Mouse (Mus musculus) ES-Bruce4 (cell line): Measurements from ENCODE around the gene Siae. TPM values are rescaled to one million over a fixed set of nuclear protein-coding genes. Genes with fewer than 3 reads are reported as not detected.
A peak's percentile ranks its signal among the peaks of the same experiment; 100 is the strongest.

ENCODE experiments used
- H3K27ac ChIP-seq: 2 replicates; pipeline ENCODE4 v1.5.1; 2012; ENCODE audit warnings: low read length, inconsistent platforms; ENCODE audit not compliant: insufficient read depth
- H3K27me3 ChIP-seq: 2 replicates; pipeline ENCODE4 v1.6.1; 2012; ENCODE audit warnings: mild to moderate bottlenecking, low read length, inconsistent platforms; ENCODE audit not compliant: control insufficient read depth, poor library complexity, insufficient read depth, severe bottlenecking
- H3K36me3 ChIP-seq: 2 replicates; pipeline ENCODE4 v1.6.1; 2012; ENCODE audit warnings: inconsistent platforms, mild to moderate bottlenecking, low read length, moderate library complexity; ENCODE audit not compliant: control insufficient read depth, poor library complexity, insufficient read depth, severe bottlenecking
- H3K4me1 ChIP-seq: one replicate; pipeline ENCODE4 v1.8.1; 2011; ENCODE audit warnings: low read length; ENCODE audit not compliant: control insufficient read depth, insufficient read depth
- H3K4me3 ChIP-seq: 2 replicates; pipeline ENCODE4 v1.5.1; 2011; ENCODE audit warnings: low read depth, mild to moderate bottlenecking, low read length
- H3K9ac ChIP-seq: 2 replicates; pipeline ENCODE4 v1.6.1; 2012; ENCODE audit warnings: low read depth, mild to moderate bottlenecking, inconsistent platforms; ENCODE audit not compliant: poor library complexity, severe bottlenecking
- H3K9me3 ChIP-seq: replicated peaks from 2 replicates; pipeline ENCODE4 v1.6.1; 2012; ENCODE audit warnings: mild to moderate bottlenecking, low read length, inconsistent platforms; ENCODE audit not compliant: control insufficient read depth, poor library complexity, insufficient read depth, severe bottlenecking
- CTCF ChIP-seq: IDR thresholded peaks from one replicate; pipeline ENCODE4 v1.8.1; 2011; ENCODE audit warnings: low read depth, low read length
- EP300 ChIP-seq: IDR thresholded peaks from 2 replicates; pipeline ENCODE4 v1.6.1; 2011; ENCODE audit warnings: low read depth, low read length; ENCODE audit not compliant: insufficient read depth
- POLR2A ChIP-seq: IDR thresholded peaks from one replicate; pipeline ENCODE4 v1.8.1; 2011; ENCODE audit warnings: low read length; ENCODE audit not compliant: insufficient read depth
- polyA plus RNA-seq: library from polyadenylated mRNA; stranded (reverse); fragments of >200 nt; gene quantifications from 2 replicates; pipeline ENCODE4 v1.2.4, GENCODE M21; 2011; ENCODE audit warnings: low read depth; ENCODE audit not compliant: missing spikeins, insufficient read depth, insufficient read length

Gene Siae
- polyA plus RNA-seq, 1 experiment, result 10.0 TPM

DNA sequence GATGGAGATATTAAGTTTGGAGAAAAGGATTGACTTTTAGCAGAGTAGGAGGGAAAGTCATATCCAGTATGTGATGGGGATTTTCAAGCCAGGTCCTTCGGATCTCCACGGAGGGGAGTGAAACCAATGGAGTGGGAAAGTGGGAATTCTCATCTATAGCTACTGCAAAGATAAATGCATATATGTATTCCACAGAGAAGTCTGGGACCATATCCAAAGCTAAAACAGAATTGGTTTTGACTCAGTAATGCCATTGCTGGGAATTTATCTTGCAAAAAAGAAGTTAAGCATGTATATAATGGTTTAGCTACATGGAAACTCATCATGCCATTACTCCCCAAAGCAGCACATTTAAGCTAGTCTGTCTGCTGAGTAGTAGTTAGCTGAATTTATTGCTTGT is 76.8 kb downstream of the Siae start:
- Histone ChIP-seq H3K36me3 (no peaks in the 10 kb centered on the region), H3K27ac (no peak overlapping the region), H3K27me3 (no peaks in the 10 kb centered on the region), H3K4me1 (no peaks in the 10 kb centered on the region), H3K4me3 (no peak overlapping the region), H3K9ac (no peak overlapping the region), H3K9me3 (no peaks in the 10 kb centered on the region)
- TF ChIP-seq EP300 (no peak), CTCF (no peak), POLR2A (no peak)

DNA sequence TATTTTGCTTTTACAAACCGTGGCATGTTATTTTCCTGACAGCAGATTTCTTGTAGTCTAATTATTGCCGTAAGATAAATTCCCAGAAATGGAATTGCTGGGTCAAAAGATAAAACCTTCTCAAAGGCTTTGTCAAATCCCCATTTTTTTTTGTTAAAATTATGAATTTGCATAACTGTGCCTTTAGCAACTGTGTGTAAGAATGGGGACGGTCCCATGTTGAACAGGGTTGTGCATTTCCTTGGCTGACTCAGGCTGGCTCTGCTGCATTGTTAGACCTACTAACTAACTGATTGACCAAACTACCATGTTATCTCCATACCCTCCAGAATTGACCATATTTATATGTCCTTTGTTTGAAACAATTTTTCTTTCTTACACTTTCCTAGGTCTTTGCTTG is 78.8 kb downstream of the Siae start:
- Histone ChIP-seq H3K9me3 (no peaks in the 10 kb centered on the region), H3K9ac (no peak overlapping the region), H3K36me3 (no peaks in the 10 kb centered on the region), H3K27me3 (no peaks in the 10 kb centered on the region), H3K4me1 (no peaks in the 10 kb centered on the region), H3K4me3 (no peak overlapping the region), H3K27ac (no peak overlapping the region)
- no peak for TF ChIP-seq EP300
- TF ChIP-seq CTCF, result no peak
- TF ChIP-seq POLR2A, result no peak

DNA sequence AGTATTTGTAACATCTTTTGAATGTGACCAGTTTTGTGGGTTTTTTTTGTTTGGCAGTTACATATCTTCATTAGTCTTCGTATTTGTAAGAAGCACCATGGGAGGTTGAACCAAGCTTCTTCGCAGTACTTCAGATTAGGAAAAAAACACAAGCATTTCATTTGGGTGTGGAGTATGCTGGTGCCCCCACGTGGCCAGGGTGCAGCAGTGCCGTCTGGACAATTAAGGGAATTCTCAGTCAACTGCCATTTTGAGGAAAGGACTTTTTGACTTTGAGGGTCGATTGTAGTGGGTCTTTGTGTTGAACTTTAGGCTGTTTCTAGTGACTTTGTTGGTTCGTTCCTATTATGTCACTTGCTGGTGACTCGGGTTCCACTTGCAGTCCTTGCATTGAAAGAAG is 80.8 kb downstream of the Siae start:
- H3K9me3 ChIP-seq, result no peaks in the 10 kb centered on the region
- TF ChIP-seq POLR2A (no peak), CTCF (peak; percentile 85)
- H3K27ac ChIP-seq, result no peak overlapping the region
- no peaks in the 10 kb centered on the region for H3K27me3 ChIP-seq
- no peak overlapping the region for H3K4me3 ChIP-seq
- H3K36me3 ChIP-seq, result no peaks in the 10 kb centered on the region
- no peak overlapping the region for H3K9ac ChIP-seq
- H3K4me1 ChIP-seq, result no peaks in the 10 kb centered on the region

DNA sequence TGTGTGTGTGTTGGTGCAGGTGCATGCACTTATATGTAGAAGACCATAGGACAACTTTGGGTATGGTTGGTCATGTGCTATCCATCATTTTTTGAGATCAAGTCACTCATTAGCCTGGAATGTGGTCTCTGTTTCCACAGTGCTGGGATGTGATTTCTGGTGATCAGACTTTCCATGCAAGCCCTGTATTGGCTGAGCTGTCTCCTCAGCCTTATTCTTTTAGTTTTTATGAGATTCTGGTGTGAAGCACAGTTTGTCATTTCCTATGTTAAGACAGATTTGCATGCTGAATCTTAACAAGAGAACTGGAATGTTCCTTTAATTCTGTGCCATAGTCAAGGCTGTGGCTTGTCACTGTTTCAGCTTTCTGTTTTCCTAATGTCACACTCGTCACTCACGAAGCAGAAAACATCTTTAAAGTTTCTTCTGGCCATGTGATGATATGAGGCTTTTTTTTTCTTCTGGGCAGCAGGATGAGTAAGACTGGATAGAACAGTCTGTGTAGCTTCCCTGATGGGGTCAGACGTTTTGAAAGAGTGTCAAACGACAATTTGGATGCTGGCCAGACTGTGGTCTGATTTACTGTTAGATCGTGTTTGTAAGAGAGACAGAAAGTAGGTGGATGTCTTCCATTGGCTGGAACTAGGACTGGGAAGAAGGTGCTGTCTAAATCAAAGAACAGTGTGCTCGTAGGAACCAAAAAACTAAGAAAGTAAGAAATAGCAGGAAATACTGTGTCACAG is 81.5 kb downstream of the Siae start:
- no peak overlapping the region for H3K9ac ChIP-seq
- no peaks in the 10 kb centered on the region for H3K27me3 ChIP-seq
- no peaks in the 10 kb centered on the region for H3K36me3 ChIP-seq
- TF ChIP-seq CTCF (no peak), POLR2A (no peak), EP300 (no peak)
- H3K27ac ChIP-seq, result no peak overlapping the region
- H3K4me1 ChIP-seq, result no peaks in the 10 kb centered on the region
- H3K9me3 ChIP-seq, result no peaks in the 10 kb centered on the region
- H3K4me3 ChIP-seq, result no peak overlapping the region

GRCm38 (mm10) chr9:37638721-37639120 is 83.2 kb downstream of the Siae start:
- H3K4me1 ChIP-seq, result no peaks in the 10 kb centered on the region
- no peak overlapping the region for H3K9ac ChIP-seq
- no peak overlapping the region for H3K4me3 ChIP-seq
- no peaks in the 10 kb centered on the region for H3K36me3 ChIP-seq
- no peak for TF ChIP-seq CTCF
- no peak for TF ChIP-seq EP300
- TF ChIP-seq POLR2A, result no peak
- 0 out of 2 replicates have a peak, but pooled peaks cover 5% of the 10 kb centered on the region for H3K9me3 ChIP-seq
- H3K27ac ChIP-seq, result no peak overlapping the region
- H3K27me3 ChIP-seq, result no peaks in the 10 kb centered on the region

DNA sequence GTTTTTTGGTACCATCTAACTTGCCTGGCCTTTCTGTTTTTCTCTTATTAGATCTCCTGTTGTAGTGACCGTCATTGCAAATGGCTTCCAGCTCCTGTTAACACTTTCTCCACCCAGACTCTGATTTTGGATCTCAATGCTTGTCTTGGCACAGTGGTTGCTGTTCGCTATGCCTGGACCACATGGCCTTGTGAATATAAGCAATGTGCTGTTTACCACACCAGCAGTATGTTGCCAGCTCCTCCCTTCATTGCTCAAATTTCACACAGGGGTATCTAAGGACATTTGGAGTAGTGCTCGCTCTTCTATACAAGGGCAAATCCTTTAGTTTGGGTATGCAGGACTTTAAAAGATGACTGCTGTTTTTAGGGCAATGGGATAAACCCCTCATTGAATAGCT is 90.7 kb downstream of the Siae start:
- H3K4me1 ChIP-seq, result no peaks in the 10 kb centered on the region
- H3K27me3 ChIP-seq, result no peaks in the 10 kb centered on the region
- H3K36me3 ChIP-seq, result peaks cover 34% of the 10 kb centered on the region
- no peak overlapping the region for H3K27ac ChIP-seq
- H3K9ac ChIP-seq, result no peak overlapping the region
- H3K9me3 ChIP-seq, result 0 out of 2 replicates have a peak, but pooled peaks cover 5% of the 10 kb centered on the region
- no peak overlapping the region for H3K4me3 ChIP-seq
- TF ChIP-seq EP300, result no peak
- TF ChIP-seq POLR2A, result no peak
- no peak for TF ChIP-seq CTCF
